Mouse (Mus musculus): ENCODE data around the gene Igdcc3.

DNA sequence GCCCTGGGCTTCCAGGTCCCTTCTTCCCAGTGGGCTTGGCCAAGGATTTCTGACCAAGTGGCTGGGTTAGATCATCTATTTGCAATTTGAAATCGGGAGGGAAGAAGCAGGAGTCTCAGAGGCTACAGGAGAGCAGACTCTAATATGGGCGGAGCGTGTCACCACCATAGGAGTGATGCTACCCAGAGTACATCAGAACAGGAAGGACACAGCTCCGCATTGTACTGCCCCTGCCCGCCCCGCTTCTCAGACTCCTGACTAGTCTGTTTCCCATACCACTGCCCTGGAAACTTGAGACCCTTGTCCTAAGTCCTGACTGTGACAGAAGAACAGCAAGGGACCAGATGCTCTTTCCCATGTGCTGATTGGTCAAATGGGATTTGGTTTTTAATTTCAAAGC, 16.6 kb downstream of the Igdcc3 start:
- no peak for TF ChIP-seq CTCF (IDR thresholded peaks at IDR 0.05)
- no peak for TF ChIP-seq EP300 (IDR thresholded peaks at IDR 0.05)

All from lung, postnatal 0 days (tissue).